Mouse (Mus musculus): Measurements from ENCODE around the gene Col6a5. TPM values are rescaled to one million over a fixed set of nuclear protein-coding genes. Genes with fewer than 3 reads are reported as not detected.
"Not testable (repeated sequence)": the region's sequence is repeated elsewhere in the genome, so short reads cannot be mapped to it uniquely, and the experiment has no call there.

Gene Col6a5
- polyA plus RNA-seq, 1 experiment from 2014 or later, result not detected

DNA sequence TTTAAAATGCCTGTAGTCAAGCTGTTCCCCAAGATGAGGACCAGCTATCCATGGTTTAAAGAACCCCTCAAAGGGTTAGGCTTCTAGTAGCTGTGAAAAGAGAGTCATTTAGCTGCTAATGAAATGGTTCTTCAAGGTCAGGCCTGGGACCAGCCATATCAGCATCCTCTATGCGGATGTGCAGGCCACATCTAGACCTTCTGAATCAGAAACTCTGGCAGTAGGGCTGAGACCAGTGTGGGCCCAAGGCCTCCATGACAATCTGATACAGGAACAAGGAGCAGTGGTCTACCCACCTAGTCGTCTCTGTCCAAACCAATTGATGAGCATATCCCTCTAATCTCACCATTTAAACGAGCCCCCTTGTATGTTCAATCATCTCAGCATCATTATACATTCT is 109.4 kb downstream of the Col6a5 start:
- no peak for ATAC-seq (ENCODE audit: low FRiP score)
- Histone ChIP-seq H3K4me1 (replicated peaks; ENCODE audit: control insufficient read depth, insufficient read depth, low read length) (no peaks in the 10 kb centered on the region), H3K9ac (ENCODE audit: low read depth, low read length) (no peak overlapping the region), H3K27ac (ENCODE audit: low read depth, low read length) (no peak overlapping the region), H3K36me3 (ENCODE audit: control insufficient read depth, insufficient read depth, low read length) (no peaks in the 10 kb centered on the region), H3K9me3 (ENCODE audit: control insufficient read depth, low read length) (no peaks in the 10 kb centered on the region), H3K27me3 (ENCODE audit: control insufficient read depth, insufficient read depth, low read length) (no peaks in the 10 kb centered on the region), H3K4me2 (replicated peaks; ENCODE audit: low read depth, low read length) (no peak overlapping the region), H3K4me3 (ENCODE audit: low read depth, low read length) (no peak overlapping the region)
- 80% methylated on average over 3 of the region's 3 CpGs for WGBS
- DNase-seq (ENCODE audit: low spot score), result no peak

DNA sequence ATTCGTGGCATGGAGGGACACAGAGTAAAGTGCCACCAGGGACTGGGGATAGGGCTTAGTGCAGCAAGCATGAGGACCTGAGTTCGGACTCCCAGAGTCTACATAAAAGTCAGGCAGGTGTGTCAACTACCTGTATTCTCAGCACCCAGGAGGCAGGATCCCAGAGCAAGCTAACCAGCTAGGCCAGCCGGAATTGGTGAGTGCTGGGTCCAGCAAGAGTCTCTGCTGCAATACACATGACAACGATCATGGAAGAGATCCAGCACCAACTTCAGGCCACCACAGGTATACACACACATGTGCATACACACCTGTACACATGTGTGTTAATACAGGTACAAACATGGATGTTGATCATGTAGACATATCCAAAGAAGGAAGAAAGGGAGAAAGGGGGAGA is 112.0 kb downstream of the Col6a5 start:
- H3K4me2 ChIP-seq (replicated peaks; ENCODE audit: low read depth, low read length), result no peak overlapping the region
- DNase-seq (ENCODE audit: low spot score) (no peak), ATAC-seq (ENCODE audit: low FRiP score) (no peak)
- H3K27me3 ChIP-seq (ENCODE audit: control insufficient read depth, insufficient read depth, low read length), result no peaks in the 10 kb centered on the region
- no peaks in the 10 kb centered on the region for H3K4me1 ChIP-seq (replicated peaks; ENCODE audit: control insufficient read depth, insufficient read depth, low read length)
- H3K9ac ChIP-seq (ENCODE audit: low read depth, low read length), result no peak overlapping the region
- WGBS, result 72% methylated on average over 4 of the region's 4 CpGs
- no peak overlapping the region for H3K27ac ChIP-seq (ENCODE audit: low read depth, low read length)
- no peak overlapping the region for H3K4me3 ChIP-seq (ENCODE audit: low read depth, low read length)
- H3K9me3 ChIP-seq (ENCODE audit: control insufficient read depth, low read length), result no peaks in the 10 kb centered on the region
- H3K36me3 ChIP-seq (ENCODE audit: control insufficient read depth, insufficient read depth, low read length), result no peaks in the 10 kb centered on the region

DNA sequence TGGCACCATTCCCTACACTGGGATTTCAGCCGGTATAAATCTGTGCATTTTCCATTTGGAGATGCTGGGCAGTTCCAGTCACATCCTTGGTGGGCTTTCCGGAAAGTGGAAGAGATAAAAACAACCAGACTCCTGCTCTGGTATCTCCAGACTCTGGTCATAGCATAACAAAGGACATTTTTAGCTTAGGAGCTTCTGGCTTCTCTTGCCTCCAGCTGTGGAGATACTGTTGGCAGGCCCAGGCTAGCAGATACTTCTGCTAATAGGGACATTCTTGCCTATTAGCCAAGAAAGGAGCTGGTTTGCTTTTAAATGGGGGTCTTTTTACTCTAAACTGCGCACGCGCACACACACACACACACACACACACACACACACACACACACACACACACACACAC is 113.2 kb downstream of the Col6a5 start:
- no peaks in the 10 kb centered on the region for H3K9me3 ChIP-seq (ENCODE audit: control insufficient read depth, low read length)
- no peak for DNase-seq (ENCODE audit: low spot score)
- H3K27me3 ChIP-seq (ENCODE audit: control insufficient read depth, insufficient read depth, low read length), result no peaks in the 10 kb centered on the region
- no peak overlapping the region for H3K27ac ChIP-seq (ENCODE audit: low read depth, low read length)
- ATAC-seq (ENCODE audit: low FRiP score), result no peak
- WGBS, result 95% methylated on average over 5 of the region's 5 CpGs
- no peak overlapping the region for H3K4me3 ChIP-seq (ENCODE audit: low read depth, low read length)
- no peaks in the 10 kb centered on the region for H3K4me1 ChIP-seq (replicated peaks; ENCODE audit: control insufficient read depth, insufficient read depth, low read length)
- no peaks in the 10 kb centered on the region for H3K36me3 ChIP-seq (ENCODE audit: control insufficient read depth, insufficient read depth, low read length)
- no peak overlapping the region for H3K4me2 ChIP-seq (replicated peaks; ENCODE audit: low read depth, low read length)
- H3K9ac ChIP-seq (ENCODE audit: low read depth, low read length), result no peak overlapping the region

- H3K4me3 ChIP-seq (ENCODE audit: low read depth, low read length); DNase-seq (ENCODE audit: low spot score); H3K9ac ChIP-seq (ENCODE audit: low read depth, low read length); H3K4me1 ChIP-seq (replicated peaks; ENCODE audit: control insufficient read depth, insufficient read depth, low read length); H3K27me3 ChIP-seq (ENCODE audit: control insufficient read depth, insufficient read depth, low read length); ATAC-seq (ENCODE audit: low FRiP score); H3K9me3 ChIP-seq (ENCODE audit: control insufficient read depth, low read length); H3K36me3 ChIP-seq (ENCODE audit: control insufficient read depth, insufficient read depth, low read length); H3K4me2 ChIP-seq (replicated peaks; ENCODE audit: low read depth, low read length); H3K27ac ChIP-seq (ENCODE audit: low read depth, low read length): not testable (repeated sequence)
- 65% methylated on average over 5 of the region's 5 CpGs for WGBS
Observed at GRCm38 (mm10) chr9:105841386-105841785, 119.1 kb downstream of the Col6a5 start.

GRCm38 (mm10) chr9:105839147-105839515 is 121.3 kb downstream of the Col6a5 start:
- H3K4me3 ChIP-seq (ENCODE audit: low read depth, low read length), result no peak overlapping the region
- H3K27ac ChIP-seq (ENCODE audit: low read depth, low read length), result no peak overlapping the region
- no peak overlapping the region for H3K9ac ChIP-seq (ENCODE audit: low read depth, low read length)
- H3K27me3 ChIP-seq (ENCODE audit: control insufficient read depth, insufficient read depth, low read length), result no peaks in the 10 kb centered on the region
- H3K4me2 ChIP-seq (replicated peaks; ENCODE audit: low read depth, low read length), result no peak overlapping the region
- ATAC-seq (ENCODE audit: low FRiP score) (no peak), DNase-seq (ENCODE audit: low spot score) (no peak)
- 87% methylated on average over 5 of the region's 5 CpGs for WGBS
- no peaks in the 10 kb centered on the region for H3K36me3 ChIP-seq (ENCODE audit: control insufficient read depth, insufficient read depth, low read length)
- H3K4me1 ChIP-seq (replicated peaks; ENCODE audit: control insufficient read depth, insufficient read depth, low read length), result no peaks in the 10 kb centered on the region
- H3K9me3 ChIP-seq (ENCODE audit: control insufficient read depth, low read length), result no peaks in the 10 kb centered on the region

DNA sequence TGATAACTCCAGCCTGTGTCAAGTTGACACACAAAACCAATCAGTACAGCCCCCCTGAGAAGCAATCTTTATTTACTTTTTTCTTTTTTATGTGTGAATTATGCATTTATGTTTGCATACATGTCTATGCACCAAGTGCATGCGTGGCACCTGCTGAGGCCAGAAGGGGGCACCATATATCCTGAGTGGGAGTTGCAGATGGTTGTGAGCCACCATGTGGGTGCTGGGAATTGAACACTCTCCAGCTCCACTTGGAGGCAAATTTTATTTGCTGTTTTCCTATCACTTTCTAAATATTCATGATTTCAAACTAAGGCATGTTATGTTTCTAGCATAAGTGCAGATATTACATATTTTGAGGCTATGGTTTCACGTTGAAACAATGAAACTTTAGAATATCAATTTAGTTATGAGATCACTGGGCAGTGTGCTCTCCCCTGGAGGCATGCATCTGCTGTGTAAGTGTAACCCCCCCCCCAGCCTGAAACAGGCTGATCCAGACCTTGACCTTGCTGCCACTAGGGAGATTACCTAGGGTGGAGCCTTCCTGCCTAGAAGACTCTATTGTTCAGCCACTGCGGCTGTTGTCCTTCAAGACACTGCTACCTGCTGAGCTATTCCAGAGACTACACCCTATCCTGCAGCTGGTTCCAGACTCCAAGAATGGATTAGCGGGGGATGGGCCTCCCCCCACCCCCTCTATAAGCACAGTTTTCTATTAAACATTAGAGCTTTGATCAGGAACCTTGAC is 121.9 kb downstream of the Col6a5 start:
- no peak for ATAC-seq (ENCODE audit: low FRiP score)
- DNase-seq (ENCODE audit: low spot score), result no peak
- H3K9me3 ChIP-seq (ENCODE audit: control insufficient read depth, low read length), result no peaks in the 10 kb centered on the region
- no peaks in the 10 kb centered on the region for H3K36me3 ChIP-seq (ENCODE audit: control insufficient read depth, insufficient read depth, low read length)
- no peak overlapping the region for H3K4me3 ChIP-seq (ENCODE audit: low read depth, low read length)
- no peaks in the 10 kb centered on the region for H3K27me3 ChIP-seq (ENCODE audit: control insufficient read depth, insufficient read depth, low read length)
- no peak overlapping the region for H3K9ac ChIP-seq (ENCODE audit: low read depth, low read length)
- WGBS, result 89% methylated on average over 4 of the region's 4 CpGs
- H3K4me1 ChIP-seq (replicated peaks; ENCODE audit: control insufficient read depth, insufficient read depth, low read length), result no peaks in the 10 kb centered on the region
- no peak overlapping the region for H3K4me2 ChIP-seq (replicated peaks; ENCODE audit: low read depth, low read length)
- no peak overlapping the region for H3K27ac ChIP-seq (ENCODE audit: low read depth, low read length)

DNA sequence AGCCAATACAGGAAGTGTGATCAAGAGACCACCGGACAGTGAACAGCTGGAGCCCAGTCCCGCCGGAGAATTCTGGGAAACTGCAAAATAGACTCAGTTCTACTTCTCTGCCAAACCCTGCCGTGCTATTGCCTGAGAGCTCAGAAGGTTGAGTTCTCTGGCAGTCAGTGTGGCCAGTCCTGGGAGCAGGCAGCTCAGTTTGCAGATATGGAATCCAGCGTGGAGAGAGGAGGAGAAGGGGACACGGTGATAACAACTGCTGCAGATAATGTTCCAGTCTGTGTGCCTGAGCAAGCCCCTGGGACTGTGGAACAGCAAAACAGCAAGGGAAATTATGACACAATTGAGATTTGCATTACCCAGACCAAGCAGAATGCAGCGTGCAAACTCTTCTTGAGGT is 124.9 kb downstream of the Col6a5 start:
- Histone ChIP-seq H3K9me3 (ENCODE audit: control insufficient read depth, low read length) (no peaks in the 10 kb centered on the region), H3K27ac (ENCODE audit: low read depth, low read length) (no peak overlapping the region), H3K9ac (ENCODE audit: low read depth, low read length) (no peak overlapping the region), H3K4me3 (ENCODE audit: low read depth, low read length) (no peak overlapping the region), H3K4me2 (replicated peaks; ENCODE audit: low read depth, low read length) (no peak overlapping the region), H3K36me3 (ENCODE audit: control insufficient read depth, insufficient read depth, low read length) (no peaks in the 10 kb centered on the region), H3K4me1 (replicated peaks; ENCODE audit: control insufficient read depth, insufficient read depth, low read length) (no peaks in the 10 kb centered on the region), H3K27me3 (ENCODE audit: control insufficient read depth, insufficient read depth, low read length) (no peaks in the 10 kb centered on the region)
- 88% methylated on average over 7 of the region's 7 CpGs for WGBS
- DNase-seq (ENCODE audit: low spot score) (no peak), ATAC-seq (ENCODE audit: low FRiP score) (no peak)

DNA sequence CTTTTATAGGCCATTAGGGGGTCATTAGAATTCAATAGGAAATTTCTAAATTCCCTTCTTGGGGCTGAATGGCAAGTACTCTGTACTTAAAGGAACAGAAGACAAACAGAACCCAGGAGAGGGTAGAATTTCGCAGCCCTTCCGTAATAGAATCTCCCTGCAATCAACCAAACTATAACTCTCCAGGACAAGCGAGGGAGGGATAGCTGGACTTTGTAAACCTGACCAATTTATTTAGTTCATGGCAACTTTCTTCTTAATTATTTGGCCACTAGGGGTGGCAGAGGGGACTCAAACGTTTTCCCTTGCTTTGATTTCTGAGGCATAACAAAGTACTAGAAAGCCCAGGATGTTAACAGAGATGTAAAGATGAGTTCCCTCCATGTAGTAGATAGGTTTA is 125.6 kb downstream of the Col6a5 start:
- Histone ChIP-seq H3K4me2 (replicated peaks; ENCODE audit: low read depth, low read length) (no peak overlapping the region), H3K27ac (ENCODE audit: low read depth, low read length) (no peak overlapping the region), H3K9ac (ENCODE audit: low read depth, low read length) (no peak overlapping the region), H3K4me1 (replicated peaks; ENCODE audit: control insufficient read depth, insufficient read depth, low read length) (no peaks in the 10 kb centered on the region), H3K27me3 (ENCODE audit: control insufficient read depth, insufficient read depth, low read length) (no peaks in the 10 kb centered on the region), H3K4me3 (ENCODE audit: low read depth, low read length) (no peak overlapping the region), H3K36me3 (ENCODE audit: control insufficient read depth, insufficient read depth, low read length) (no peaks in the 10 kb centered on the region), H3K9me3 (ENCODE audit: control insufficient read depth, low read length) (no peaks in the 10 kb centered on the region)
- DNase-seq (ENCODE audit: low spot score) (no peak), ATAC-seq (ENCODE audit: low FRiP score) (no peak)
- 62% methylated on average over 4 of the region's 4 CpGs for WGBS

DNA sequence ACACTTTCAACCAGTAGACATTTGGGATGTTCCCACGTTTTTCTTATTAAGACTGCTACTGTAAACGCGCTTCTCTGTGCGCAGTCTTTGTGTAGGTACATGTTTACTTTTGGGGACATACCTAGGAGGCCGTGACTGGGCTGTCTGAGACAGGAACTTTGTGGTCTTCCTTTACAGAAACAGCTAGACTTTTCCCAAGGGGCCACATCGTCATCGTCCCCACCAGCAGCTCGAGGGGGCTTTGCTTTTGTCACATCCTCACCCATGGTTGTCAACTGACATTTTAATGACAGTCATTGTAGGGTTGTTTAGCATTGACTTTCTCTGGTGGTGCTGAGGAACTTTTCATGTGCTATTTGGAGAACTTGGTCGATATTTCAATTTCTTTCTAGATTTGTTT is 129.2 kb downstream of the Col6a5 start:
- Histone ChIP-seq H3K9ac (ENCODE audit: low read depth, low read length) (no peak overlapping the region), H3K4me2 (replicated peaks; ENCODE audit: low read depth, low read length) (no peak overlapping the region), H3K4me1 (replicated peaks; ENCODE audit: control insufficient read depth, insufficient read depth, low read length) (no peaks in the 10 kb centered on the region), H3K9me3 (ENCODE audit: control insufficient read depth, low read length) (no peaks in the 10 kb centered on the region), H3K27me3 (ENCODE audit: control insufficient read depth, insufficient read depth, low read length) (no peaks in the 10 kb centered on the region), H3K36me3 (ENCODE audit: control insufficient read depth, insufficient read depth, low read length) (no peaks in the 10 kb centered on the region), H3K27ac (ENCODE audit: low read depth, low read length) (no peak overlapping the region), H3K4me3 (ENCODE audit: low read depth, low read length) (no peak overlapping the region)
- no peak for ATAC-seq (ENCODE audit: low FRiP score)
- 91% methylated on average over 9 of the region's 9 CpGs for WGBS
- DNase-seq (ENCODE audit: low spot score), result no peak

Data from hindbrain, embryonic 11.5 days (tissue).